Mouse (Mus musculus): ENCODE results near the gene Mtus2. TPM values are rescaled to one million over a fixed set of nuclear protein-coding genes. Genes with fewer than 3 reads are reported as not detected.

Mtus2 gene
- polyA plus RNA-seq, 1 experiment from 2014 or later: 93.6 TPM

GRCm38 (mm10) chr5:148180590-148181307 is 223.6 kb downstream of the Mtus2 start:
- H3K4me1 ChIP-seq (ENCODE audit: control insufficient read depth, insufficient read depth, low read length): no peaks in the 10 kb centered on the region
- no peak for ATAC-seq (replicated peaks; ENCODE audit: insufficient number of reproducible peaks, low FRiP score, low TSS enrichment)
- no peaks in the 10 kb centered on the region for H3K27me3 ChIP-seq (ENCODE audit: control insufficient read depth, insufficient read depth, low read length)
- H3K36me3 ChIP-seq (ENCODE audit: control insufficient read depth, insufficient read depth, low read length): no peaks in the 10 kb centered on the region
- no peak overlapping the region for H3K9ac ChIP-seq (ENCODE audit: low read depth, low read length)
- no peak overlapping the region for H3K4me3 ChIP-seq (ENCODE audit: low read depth, low read length)
- no peak overlapping the region for H3K27ac ChIP-seq (ENCODE audit: low read depth, low read length)
- H3K4me2 ChIP-seq: no peak overlapping the region
- WGBS (ENCODE audit: insufficient replicate concordance): 20% methylated on average over 13 of the region's 13 CpGs
- H3K9me3 ChIP-seq (replicated peaks; ENCODE audit: control insufficient read depth, low read length): peaks cover 5% of the 10 kb centered on the region

- Histone ChIP-seq H3K27ac (ENCODE audit: low read depth, low read length) (no peak overlapping the region), H3K4me2 (no peak overlapping the region), H3K4me3 (ENCODE audit: low read depth, low read length) (no peak overlapping the region), H3K9me3 (replicated peaks; ENCODE audit: control insufficient read depth, low read length) (peaks cover 5% of the 10 kb centered on the region), H3K27me3 (ENCODE audit: control insufficient read depth, insufficient read depth, low read length) (no peaks in the 10 kb centered on the region), H3K9ac (ENCODE audit: low read depth, low read length) (no peak overlapping the region), H3K36me3 (ENCODE audit: control insufficient read depth, insufficient read depth, low read length) (no peaks in the 10 kb centered on the region), H3K4me1 (ENCODE audit: control insufficient read depth, insufficient read depth, low read length) (no peaks in the 10 kb centered on the region)
- 39% methylated on average over 4 of the region's 4 CpGs for WGBS (ENCODE audit: insufficient replicate concordance)
- no peak for ATAC-seq (replicated peaks; ENCODE audit: insufficient number of reproducible peaks, low FRiP score, low TSS enrichment)
These were observed 224.1 kb downstream of the Mtus2 start for GRCm38 (mm10) chr5:148181308-148181630.

- Histone ChIP-seq H3K4me2 (no peak overlapping the region), H3K9me3 (replicated peaks; ENCODE audit: control insufficient read depth, low read length) (peaks cover 5% of the 10 kb centered on the region), H3K27me3 (ENCODE audit: control insufficient read depth, insufficient read depth, low read length) (no peaks in the 10 kb centered on the region), H3K9ac (ENCODE audit: low read depth, low read length) (no peak overlapping the region), H3K36me3 (ENCODE audit: control insufficient read depth, insufficient read depth, low read length) (no peaks in the 10 kb centered on the region), H3K4me3 (ENCODE audit: low read depth, low read length) (no peak overlapping the region), H3K27ac (ENCODE audit: low read depth, low read length) (no peak overlapping the region), H3K4me1 (ENCODE audit: control insufficient read depth, insufficient read depth, low read length) (no peaks in the 10 kb centered on the region)
- ATAC-seq (replicated peaks; ENCODE audit: insufficient number of reproducible peaks, low FRiP score, low TSS enrichment): no peak
- WGBS (ENCODE audit: insufficient replicate concordance): 64% methylated on average over 6 of the region's 6 CpGs
These were observed 224.8 kb downstream of the Mtus2 start for GRCm38 (mm10) chr5:148181901-148182300.

- no peak overlapping the region for H3K9ac ChIP-seq (ENCODE audit: low read depth, low read length)
- H3K4me2 ChIP-seq: no peak overlapping the region
- H3K9me3 ChIP-seq (replicated peaks; ENCODE audit: control insufficient read depth, low read length): no peaks in the 10 kb centered on the region
- ATAC-seq (replicated peaks; ENCODE audit: insufficient number of reproducible peaks, low FRiP score, low TSS enrichment): no peak
- no peak overlapping the region for H3K4me3 ChIP-seq (ENCODE audit: low read depth, low read length)
- H3K27me3 ChIP-seq (ENCODE audit: control insufficient read depth, insufficient read depth, low read length): no peaks in the 10 kb centered on the region
- no peak overlapping the region for H3K27ac ChIP-seq (ENCODE audit: low read depth, low read length)
- H3K4me1 ChIP-seq (ENCODE audit: control insufficient read depth, insufficient read depth, low read length): no peaks in the 10 kb centered on the region
- no peaks in the 10 kb centered on the region for H3K36me3 ChIP-seq (ENCODE audit: control insufficient read depth, insufficient read depth, low read length)
- WGBS (ENCODE audit: insufficient replicate concordance): 57% methylated on average over 1 of the region's 1 CpGs
These were observed 228.8 kb downstream of the Mtus2 start for GRCm38 (mm10) chr5:148185898-148186297.

- no peak overlapping the region for H3K27ac ChIP-seq (ENCODE audit: low read depth, low read length)
- no peak overlapping the region for H3K4me3 ChIP-seq (ENCODE audit: low read depth, low read length)
- no peaks in the 10 kb centered on the region for H3K9me3 ChIP-seq (replicated peaks; ENCODE audit: control insufficient read depth, low read length)
- no peak overlapping the region for H3K9ac ChIP-seq (ENCODE audit: low read depth, low read length)
- no peaks in the 10 kb centered on the region for H3K27me3 ChIP-seq (ENCODE audit: control insufficient read depth, insufficient read depth, low read length)
- no peaks in the 10 kb centered on the region for H3K36me3 ChIP-seq (ENCODE audit: control insufficient read depth, insufficient read depth, low read length)
- H3K4me1 ChIP-seq (ENCODE audit: control insufficient read depth, insufficient read depth, low read length): no peaks in the 10 kb centered on the region
- WGBS (ENCODE audit: insufficient replicate concordance): 25% methylated on average over 4 of the region's 4 CpGs
- no peak overlapping the region for H3K4me2 ChIP-seq
- ATAC-seq (replicated peaks; ENCODE audit: insufficient number of reproducible peaks, low FRiP score, low TSS enrichment): no peak
These were observed 234.3 kb downstream of the Mtus2 start for GRCm38 (mm10) chr5:148191416-148191815.

GRCm38 (mm10) chr5:148211831-148212230 is 254.7 kb downstream of the Mtus2 start:
- no peaks in the 10 kb centered on the region for H3K4me1 ChIP-seq (ENCODE audit: control insufficient read depth, insufficient read depth, low read length)
- no peak overlapping the region for H3K9ac ChIP-seq (ENCODE audit: low read depth, low read length)
- H3K4me2 ChIP-seq: no peak overlapping the region
- H3K4me3 ChIP-seq (ENCODE audit: low read depth, low read length): no peak overlapping the region
- H3K9me3 ChIP-seq (replicated peaks; ENCODE audit: control insufficient read depth, low read length): no peaks in the 10 kb centered on the region
- no peaks in the 10 kb centered on the region for H3K36me3 ChIP-seq (ENCODE audit: control insufficient read depth, insufficient read depth, low read length)
- ATAC-seq (replicated peaks; ENCODE audit: insufficient number of reproducible peaks, low FRiP score, low TSS enrichment): no peak
- 87% methylated on average over 4 of the region's 4 CpGs for WGBS (ENCODE audit: insufficient replicate concordance)
- no peaks in the 10 kb centered on the region for H3K27me3 ChIP-seq (ENCODE audit: control insufficient read depth, insufficient read depth, low read length)
- H3K27ac ChIP-seq (ENCODE audit: low read depth, low read length): no peak overlapping the region

- H3K4me2 ChIP-seq: no peak overlapping the region
- no peaks in the 10 kb centered on the region for H3K9me3 ChIP-seq (replicated peaks; ENCODE audit: control insufficient read depth, low read length)
- no peaks in the 10 kb centered on the region for H3K27me3 ChIP-seq (ENCODE audit: control insufficient read depth, insufficient read depth, low read length)
- H3K27ac ChIP-seq (ENCODE audit: low read depth, low read length): no peak overlapping the region
- ATAC-seq (replicated peaks; ENCODE audit: insufficient number of reproducible peaks, low FRiP score, low TSS enrichment): no peak
- whole genome bisulfite sequencing (ENCODE audit: insufficient replicate concordance): 86% methylated on average over 8 of the region's 8 CpGs
- H3K9ac ChIP-seq (ENCODE audit: low read depth, low read length): no peak overlapping the region
- no peak overlapping the region for H3K4me3 ChIP-seq (ENCODE audit: low read depth, low read length)
- no peaks in the 10 kb centered on the region for H3K36me3 ChIP-seq (ENCODE audit: control insufficient read depth, insufficient read depth, low read length)
- H3K4me1 ChIP-seq (ENCODE audit: control insufficient read depth, insufficient read depth, low read length): no peaks in the 10 kb centered on the region
These were observed 259.7 kb downstream of the Mtus2 start for GRCm38 (mm10) chr5:148216786-148217185.

GRCm38 (mm10) chr5:148222898-148223297 is 265.8 kb downstream of the Mtus2 start:
- H3K4me1 ChIP-seq (ENCODE audit: control insufficient read depth, insufficient read depth, low read length): no peaks in the 10 kb centered on the region
- no peak overlapping the region for H3K4me2 ChIP-seq
- H3K27ac ChIP-seq (ENCODE audit: low read depth, low read length): no peak overlapping the region
- ATAC-seq (replicated peaks; ENCODE audit: insufficient number of reproducible peaks, low FRiP score, low TSS enrichment): no peak
- 79% methylated on average over 5 of the region's 5 CpGs for WGBS (ENCODE audit: insufficient replicate concordance)
- no peak overlapping the region for H3K9ac ChIP-seq (ENCODE audit: low read depth, low read length)
- no peak overlapping the region for H3K4me3 ChIP-seq (ENCODE audit: low read depth, low read length)
- no peaks in the 10 kb centered on the region for H3K27me3 ChIP-seq (ENCODE audit: control insufficient read depth, insufficient read depth, low read length)
- H3K9me3 ChIP-seq (replicated peaks; ENCODE audit: control insufficient read depth, low read length): no peaks in the 10 kb centered on the region
- H3K36me3 ChIP-seq (ENCODE audit: control insufficient read depth, insufficient read depth, low read length): no peaks in the 10 kb centered on the region

GRCm38 (mm10) chr5:148224004-148224403 is 266.9 kb downstream of the Mtus2 start:
- 81% methylated on average over 16 of the region's 16 CpGs for WGBS (ENCODE audit: insufficient replicate concordance)
- no peaks in the 10 kb centered on the region for H3K36me3 ChIP-seq (ENCODE audit: control insufficient read depth, insufficient read depth, low read length)
- H3K4me2 ChIP-seq: no peak overlapping the region
- ATAC-seq (replicated peaks; ENCODE audit: insufficient number of reproducible peaks, low FRiP score, low TSS enrichment): no peak
- H3K27ac ChIP-seq (ENCODE audit: low read depth, low read length): no peak overlapping the region
- no peaks in the 10 kb centered on the region for H3K27me3 ChIP-seq (ENCODE audit: control insufficient read depth, insufficient read depth, low read length)
- H3K4me3 ChIP-seq (ENCODE audit: low read depth, low read length): no peak overlapping the region
- no peak overlapping the region for H3K9ac ChIP-seq (ENCODE audit: low read depth, low read length)
- H3K4me1 ChIP-seq (ENCODE audit: control insufficient read depth, insufficient read depth, low read length): no peaks in the 10 kb centered on the region
- H3K9me3 ChIP-seq (replicated peaks; ENCODE audit: control insufficient read depth, low read length): no peaks in the 10 kb centered on the region

Data from heart, embryonic 11.5 days (tissue).